Mouse (Mus musculus) lung, postnatal 10 days (tissue): ENCODE data around the gene Tmem132b.

ENCODE experiments used
- DNase-seq: peaks from one replicate; pipeline ENCODE4 v3.0.0; 2021

Gene Tmem132b

GRCm38 (mm10) chr5:125518640-125519039 is 12.9 kb upstream of the Tmem132b start:
- DNase-seq: no peak

- no peak for DNase-seq
Measured at GRCm38 (mm10) chr5:125520930-125521590, 10.5 kb upstream of the Tmem132b start.

GRCm38 (mm10) chr5:125523361-125523760 is 8.2 kb upstream of the Tmem132b start:
- DNase-seq: no peak

GRCm38 (mm10) chr5:125525516-125525915 is 6.1 kb upstream of the Tmem132b start:
- no peak for DNase-seq

- peak; percentile 24 for DNase-seq
Measured at GRCm38 (mm10) chr5:125526464-125526863, 5.1 kb upstream of the Tmem132b start.

- DNase-seq: peak; percentile 66
Measured at GRCm38 (mm10) chr5:125529109-125529508, 2.5 kb upstream of the Tmem132b start.

- peak; percentile 30 for DNase-seq
Measured at GRCm38 (mm10) chr5:125532191-125532544, 594 bp downstream of the Tmem132b start.

GRCm38 (mm10) chr5:125532545-125533224 is 1.1 kb downstream of the Tmem132b start:
- no peak for DNase-seq

GRCm38 (mm10) chr5:125533225-125533900 is 1.8 kb downstream of the Tmem132b start:
- no peak for DNase-seq

GRCm38 (mm10) chr5:125534168-125534610 is 2.6 kb downstream of the Tmem132b start:
- no peak for DNase-seq

- DNase-seq: no peak
Measured at GRCm38 (mm10) chr5:125534611-125535324, 3.2 kb downstream of the Tmem132b start.

GRCm38 (mm10) chr5:125545090-125545489 is 13.5 kb downstream of the Tmem132b start:
- DNase-seq: no peak

- no peak for DNase-seq
Measured at GRCm38 (mm10) chr5:125546293-125546692, 14.7 kb downstream of the Tmem132b start.

GRCm38 (mm10) chr5:125549750-125550489 is 18.3 kb downstream of the Tmem132b start:
- DNase-seq: no peak

- no peak for DNase-seq
Measured at GRCm38 (mm10) chr5:125555732-125556131, 24.2 kb downstream of the Tmem132b start.

- no peak for DNase-seq
Measured at GRCm38 (mm10) chr5:125563492-125563891, 31.9 kb downstream of the Tmem132b start.

GRCm38 (mm10) chr5:125565725-125566124 is 34.2 kb downstream of the Tmem132b start:
- DNase-seq: no peak

- no peak for DNase-seq
Measured at GRCm38 (mm10) chr5:125568457-125568856, 36.9 kb downstream of the Tmem132b start.

- no peak for DNase-seq
Measured at GRCm38 (mm10) chr5:125572011-125572410, 40.4 kb downstream of the Tmem132b start.

GRCm38 (mm10) chr5:125574886-125575285 is 43.3 kb downstream of the Tmem132b start:
- DNase-seq: no peak

- DNase-seq: no peak
Measured at GRCm38 (mm10) chr5:125575866-125576265, 44.3 kb downstream of the Tmem132b start.

GRCm38 (mm10) chr5:125578661-125579060 is 47.1 kb downstream of the Tmem132b start:
- DNase-seq: no peak

GRCm38 (mm10) chr5:125579153-125579552 is 47.6 kb downstream of the Tmem132b start:
- no peak for DNase-seq
